Mouse (Mus musculus): Measurements from ENCODE around the gene Ndufs6.

The Ndufs6 gene

GRCm38 (mm10) chr13:73306085-73306410 is 22.3 kb downstream of the Ndufs6 start:
- no peak for DNase-seq (ENCODE audit: low spot score in 2 of 2)

GRCm38 (mm10) chr13:73305398-73306084 is 22.8 kb downstream of the Ndufs6 start:
- no peak for DNase-seq (ENCODE audit: low spot score in 2 of 2)

GRCm38 (mm10) chr13:73304729-73305128 is 23.6 kb downstream of the Ndufs6 start:
- DNase-seq (ENCODE audit: low spot score in 2 of 2): no peak

- no peak for DNase-seq (ENCODE audit: low spot score in 2 of 2)
Measured at GRCm38 (mm10) chr13:73299322-73299721, 29.0 kb downstream of the Ndufs6 start.

- DNase-seq (ENCODE audit: low spot score in 2 of 2): no peak
Measured at GRCm38 (mm10) chr13:73298717-73299116, 29.6 kb downstream of the Ndufs6 start.

GRCm38 (mm10) chr13:73291102-73291501 is 37.2 kb downstream of the Ndufs6 start:
- DNase-seq (ENCODE audit: low spot score in 2 of 2): no peak

GRCm38 (mm10) chr13:73290206-73290605 is 38.1 kb downstream of the Ndufs6 start:
- no peak for DNase-seq (ENCODE audit: low spot score in 2 of 2)

GRCm38 (mm10) chr13:73283534-73283933 is 44.8 kb downstream of the Ndufs6 start:
- no peak for DNase-seq (ENCODE audit: low spot score in 2 of 2)

- no peak for DNase-seq (ENCODE audit: low spot score in 2 of 2)
Measured at GRCm38 (mm10) chr13:73282407-73282806, 45.9 kb downstream of the Ndufs6 start.

- no peak for DNase-seq (ENCODE audit: low spot score in 2 of 2)
Measured at GRCm38 (mm10) chr13:73279196-73279595, 49.1 kb downstream of the Ndufs6 start.

GRCm38 (mm10) chr13:73277797-73278196 is 50.5 kb downstream of the Ndufs6 start:
- no peak for DNase-seq (ENCODE audit: low spot score in 2 of 2)

GRCm38 (mm10) chr13:73277361-73277760 is 51.0 kb downstream of the Ndufs6 start:
- no peak for DNase-seq (ENCODE audit: low spot score in 2 of 2)

- no peak for DNase-seq (ENCODE audit: low spot score in 2 of 2)
Measured at GRCm38 (mm10) chr13:73273536-73273935, 54.8 kb downstream of the Ndufs6 start.

GRCm38 (mm10) chr13:73272794-73273282 is 55.5 kb downstream of the Ndufs6 start:
- DNase-seq (ENCODE audit: low spot score in 2 of 2): no peak

- no peak for DNase-seq (ENCODE audit: low spot score in 2 of 2)
Measured at GRCm38 (mm10) chr13:73271336-73272242, 56.8 kb downstream of the Ndufs6 start.

GRCm38 (mm10) chr13:73270451-73271081 is 57.8 kb downstream of the Ndufs6 start:
- no peak for DNase-seq (ENCODE audit: low spot score in 2 of 2)

GRCm38 (mm10) chr13:73269891-73270290 is 58.5 kb downstream of the Ndufs6 start:
- DNase-seq (ENCODE audit: low spot score in 2 of 2): no peak

Measured in frontal cortex, postnatal 10 days (tissue).